Mouse (Mus musculus) 3T3-L1 (cell line): Measurements from ENCODE around the gene Alg9.

ENCODE experiments used
- DNase-seq: peaks from one replicate; pipeline ENCODE4 v3.0.0-alpha.2; 2015; ENCODE audit warnings: low read depth, low spot score

Alg9 gene

DNA sequence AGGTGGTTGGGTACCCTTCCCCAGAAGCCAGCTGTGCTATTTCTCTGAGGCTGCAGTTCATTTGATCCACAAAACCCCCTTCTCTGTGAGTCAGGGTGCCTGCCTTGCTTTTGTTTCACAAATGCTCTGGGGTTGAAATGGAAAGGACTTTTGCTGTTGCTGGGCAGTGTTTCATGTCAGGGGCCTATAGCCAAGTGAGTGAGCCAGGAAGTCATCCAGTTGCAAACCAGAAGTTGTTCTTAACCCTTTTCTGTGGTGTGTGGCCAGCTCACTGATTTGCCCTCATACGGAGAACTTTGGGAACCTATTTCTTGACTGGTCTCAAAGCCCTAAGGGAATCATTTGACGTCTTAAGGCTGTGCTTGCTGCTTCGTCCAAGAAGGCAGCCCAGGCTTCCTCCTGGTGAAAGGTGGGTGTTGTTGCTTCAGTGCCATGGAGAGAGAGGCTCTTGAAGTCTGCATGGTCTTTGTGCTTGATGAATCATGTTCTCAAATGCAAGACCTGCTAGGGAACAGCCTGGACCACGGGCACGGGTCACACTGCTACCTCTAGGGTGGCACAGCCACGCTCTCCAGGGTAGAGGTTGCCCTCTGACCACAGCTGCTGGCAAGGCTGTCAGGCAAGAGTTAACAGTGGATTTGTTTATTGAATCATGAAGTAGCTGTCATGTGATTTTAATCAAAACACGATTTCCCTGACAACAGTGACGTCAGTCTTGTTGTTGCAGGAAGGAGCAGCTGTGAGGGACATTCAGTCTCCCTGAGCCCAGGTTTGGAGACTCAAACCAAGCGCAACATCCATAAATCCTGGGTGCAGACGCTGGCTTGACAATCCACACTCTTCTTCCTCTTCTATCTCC, 110.2 kb downstream of the Alg9 start:
- peak; percentile 87 for DNase-seq

GRCm38 (mm10) chr9:50885600-50885987, 110.8 kb downstream of the Alg9 start:
- no peak for DNase-seq

GRCm38 (mm10) chr9:50886870-50887269, 112.1 kb downstream of the Alg9 start:
- DNase-seq: no peak

- DNase-seq: peak; percentile 86
These were observed 112.5 kb downstream of the Alg9 start for GRCm38 (mm10) chr9:50887351-50887750.

- DNase-seq: no peak
These were observed 114.4 kb downstream of the Alg9 start for GRCm38 (mm10) chr9:50889211-50889610.

DNA sequence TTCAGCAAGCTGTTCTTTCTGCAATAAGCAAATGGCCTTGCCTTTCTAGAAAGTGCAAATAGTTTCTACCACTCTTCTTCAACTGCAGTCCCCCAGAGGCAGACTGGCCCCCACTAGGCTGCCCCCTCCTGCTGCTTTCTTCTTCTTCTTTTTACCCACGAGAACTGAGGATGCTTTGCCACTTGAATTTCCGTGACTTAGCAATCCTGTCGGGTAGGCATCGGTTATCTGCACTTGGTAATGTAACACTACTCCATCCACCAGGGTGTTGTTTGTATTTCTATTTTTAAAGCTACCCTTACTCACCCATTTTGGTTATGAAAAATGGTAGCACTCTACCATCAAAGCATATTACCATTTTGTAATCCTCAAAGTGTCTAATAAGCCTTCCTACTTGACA, 115.1 kb downstream of the Alg9 start:
- no peak for DNase-seq

DNA sequence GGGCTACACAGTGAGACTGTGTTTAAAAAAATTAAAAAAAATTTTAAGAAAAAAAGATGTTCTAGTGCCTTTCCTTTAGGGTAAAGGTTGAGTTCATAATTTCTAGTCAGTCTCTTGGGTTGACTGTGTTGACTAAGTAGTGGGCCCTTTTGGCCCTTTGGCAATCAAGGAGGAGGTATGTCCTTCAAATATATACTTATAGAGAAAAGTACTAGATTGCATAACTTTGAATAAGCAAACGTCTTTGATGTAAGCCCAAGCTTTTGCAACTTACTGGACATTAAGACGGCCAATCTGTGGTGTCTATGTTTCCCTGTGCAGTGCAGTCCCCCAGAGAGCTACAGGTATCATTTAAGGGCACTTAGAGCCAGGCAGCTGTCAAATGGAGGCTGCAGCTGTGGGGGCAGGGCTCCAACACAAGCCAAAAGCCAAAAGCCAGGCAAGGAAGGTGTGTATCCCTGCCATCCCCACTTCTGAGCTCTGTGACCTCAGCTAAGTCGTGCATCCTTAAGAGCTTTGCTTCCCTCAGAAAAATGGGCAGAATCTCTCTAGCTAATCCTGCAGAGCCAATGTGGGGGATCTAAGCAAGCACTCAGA, 115.8 kb downstream of the Alg9 start:
- no peak for DNase-seq
